Mouse (Mus musculus) G1E (cell line): ENCODE measurements around the gene Npr1.

ENCODE experiments used
- CTCF ChIP-seq: IDR thresholded peaks from 2 replicates; pipeline ENCODE4 v1.5.1; 2012; ENCODE audit warnings: low read depth, low read length, inconsistent platforms, mixed read lengths
- TAL1 ChIP-seq: conservative IDR thresholded peaks from 2 replicates; pipeline ENCODE4 v1.6.1; 2012; ENCODE audit warnings: low read depth, low read length, inconsistent platforms, mixed read lengths

DNA sequence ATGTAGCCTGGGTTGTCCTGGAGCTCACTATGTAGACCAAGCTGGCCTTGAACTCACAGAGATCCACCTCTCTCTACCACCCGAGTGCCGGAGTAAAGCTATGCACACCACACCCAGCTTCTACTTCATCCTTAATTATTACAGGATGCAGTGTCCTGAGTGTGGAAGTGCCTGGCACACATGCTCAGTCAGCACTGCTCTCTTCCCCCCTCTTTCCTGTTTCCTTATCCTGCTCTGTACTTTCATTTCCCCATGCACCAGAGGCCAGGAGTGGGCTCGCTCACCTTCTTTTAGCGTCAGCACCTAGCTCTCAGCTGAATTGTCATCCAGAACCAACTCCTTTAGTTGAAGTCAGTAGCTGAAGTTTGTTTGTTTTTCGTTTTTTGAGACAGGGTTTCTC, 5.4 kb downstream of the Npr1 start:
- no peak for TF ChIP-seq TAL1
- TF ChIP-seq CTCF, result no peak
